Mouse (Mus musculus) CD8-positive naive resting alpha-beta T cell, adult 57 days (primary cell): ENCODE data around the gene Alad. TPM values are rescaled to one million over a fixed set of nuclear protein-coding genes. Genes with fewer than 3 reads are reported as not detected.

Experiments used
- total RNA-seq: library from RNA; stranded (reverse); gene quantifications from one replicate; pipeline ENCODE4 v1.2.4, GENCODE M21; 2023

Gene Alad
- 13.2 TPM for total RNA-seq

DNA sequence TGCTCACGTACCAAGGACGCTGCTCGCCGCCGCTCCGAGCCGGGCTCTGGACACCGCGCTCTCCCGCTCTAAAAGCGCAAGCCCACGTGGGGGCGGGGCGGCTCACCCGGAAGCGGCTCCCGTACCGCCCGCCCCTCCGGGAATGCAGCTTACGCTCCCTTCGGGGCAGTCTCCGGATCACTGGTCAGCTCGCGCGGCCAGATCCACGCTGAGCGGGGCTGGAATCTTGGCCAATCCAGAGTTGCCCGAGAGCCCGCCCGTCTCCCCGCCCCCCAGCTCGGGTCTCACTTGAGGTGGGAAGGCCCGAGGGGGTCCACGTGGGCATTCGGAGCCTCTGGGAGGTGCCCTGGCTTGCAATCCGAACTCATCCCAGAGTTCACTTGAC, at the start of gene Alad:
TSS of gene Alad (minus strand) at position 70 of the 385 bp plus-strand sequence.

DNA sequence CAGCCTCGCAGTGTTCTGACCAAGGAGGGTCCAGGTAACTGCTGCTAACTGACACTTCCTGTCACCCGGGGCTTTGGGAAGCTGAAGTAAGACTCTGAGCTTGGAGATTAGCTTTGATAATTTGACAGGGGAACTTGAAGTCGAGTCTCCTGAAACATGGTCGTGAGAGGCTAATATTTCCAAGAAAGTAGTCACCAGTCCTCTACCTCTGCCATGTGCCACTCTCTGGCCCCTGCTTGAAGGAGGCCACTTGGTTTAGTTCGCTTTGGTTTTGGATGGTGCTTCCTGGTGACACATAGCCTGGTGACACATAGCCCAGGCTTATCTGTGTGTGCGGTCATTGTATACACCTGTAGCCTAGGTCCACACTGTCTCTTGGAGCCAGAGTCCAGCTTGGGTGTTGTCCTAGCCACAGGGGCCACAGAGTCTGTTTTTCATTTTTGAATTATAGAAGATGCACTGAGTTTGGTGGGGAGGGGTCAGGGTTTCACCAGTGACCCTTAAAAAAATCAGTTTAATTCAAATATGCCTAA, 40.1 kb upstream of the Alad start, which contains the start of gene Rgs3:
TSS of gene Rgs3 (plus strand) at position 51 of the 533 bp plus-strand sequence.

DNA sequence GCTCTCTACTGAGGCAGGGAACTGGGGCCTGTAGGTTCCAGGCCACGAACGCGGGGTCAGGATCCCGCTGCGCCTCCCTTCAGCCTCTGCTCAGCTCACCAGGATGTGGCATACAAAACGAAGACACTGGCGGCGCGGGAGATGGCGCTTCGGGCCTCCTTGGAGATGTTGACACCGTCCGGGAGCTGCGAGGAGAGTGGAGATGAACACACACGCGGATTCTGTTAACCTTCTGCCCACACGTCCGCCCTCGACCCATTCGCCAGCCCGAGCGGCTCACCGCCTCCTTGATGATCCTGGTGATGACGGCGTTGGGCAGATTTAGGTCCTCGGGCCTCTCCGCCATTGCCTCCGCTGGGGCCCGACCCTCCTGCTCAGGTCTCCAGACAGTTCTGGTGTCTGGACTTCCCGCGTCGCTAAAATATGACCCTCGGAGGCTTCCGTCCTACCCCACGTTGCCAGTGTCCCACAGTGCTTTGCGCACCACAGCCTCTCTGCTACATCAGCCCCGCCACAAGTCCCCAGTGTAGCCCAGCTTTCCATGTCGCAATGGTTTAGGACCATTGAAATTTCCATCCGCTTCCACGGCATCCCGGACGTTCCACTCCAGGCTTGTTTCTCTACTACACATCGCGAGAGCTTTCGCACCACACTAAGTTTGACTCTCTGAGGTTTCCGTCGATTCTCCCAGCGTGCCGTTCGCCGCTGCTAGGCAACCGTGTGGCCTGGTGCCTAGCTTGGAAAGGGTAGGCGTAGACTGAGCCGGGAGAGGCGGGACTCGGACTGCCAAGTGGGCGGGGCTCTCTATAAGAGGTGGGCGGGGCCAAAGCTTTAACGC, 5.2 kb upstream of the Alad start, which contains the start of the genes Pole3 and 4933430I17Rik:
TSS of gene Pole3 (minus strand) at position 418 of the 838 bp plus-strand sequence.
TSS of gene 4933430I17Rik (plus strand) at position 719 of the 838 bp plus-strand sequence.

DNA sequence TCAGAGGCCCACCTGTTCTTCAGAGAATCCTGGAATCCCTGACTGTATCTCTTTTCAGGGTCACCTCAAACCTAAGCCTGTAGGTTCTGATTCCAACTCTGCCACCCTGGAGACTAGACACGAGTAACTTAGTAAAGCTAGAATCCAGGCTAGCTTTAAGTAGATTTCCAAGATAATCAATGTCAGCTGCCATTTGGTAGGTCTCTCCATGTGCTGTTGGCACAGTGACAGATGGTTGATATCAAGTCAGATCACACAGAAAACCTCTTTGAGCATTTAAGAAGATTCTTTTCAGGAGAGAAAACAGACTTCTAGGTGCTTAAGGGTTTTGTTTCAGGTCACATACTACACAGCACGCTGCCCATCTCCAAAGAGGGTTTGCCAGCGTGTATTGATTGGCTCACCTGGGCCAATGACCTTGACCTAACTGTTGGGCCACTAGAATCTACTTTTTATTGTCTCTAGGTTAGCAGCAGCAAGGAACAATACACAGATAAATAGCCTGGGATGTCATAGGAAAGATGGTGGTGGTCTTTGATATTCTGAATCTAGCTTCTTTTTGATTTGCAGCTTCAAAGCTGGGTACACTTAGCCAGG, 16.2 kb downstream of the Alad start, which contains the start of gene Hdhd3:
TSS of gene Hdhd3 (minus strand) at position 94 of the 597 bp plus-strand sequence.

DNA sequence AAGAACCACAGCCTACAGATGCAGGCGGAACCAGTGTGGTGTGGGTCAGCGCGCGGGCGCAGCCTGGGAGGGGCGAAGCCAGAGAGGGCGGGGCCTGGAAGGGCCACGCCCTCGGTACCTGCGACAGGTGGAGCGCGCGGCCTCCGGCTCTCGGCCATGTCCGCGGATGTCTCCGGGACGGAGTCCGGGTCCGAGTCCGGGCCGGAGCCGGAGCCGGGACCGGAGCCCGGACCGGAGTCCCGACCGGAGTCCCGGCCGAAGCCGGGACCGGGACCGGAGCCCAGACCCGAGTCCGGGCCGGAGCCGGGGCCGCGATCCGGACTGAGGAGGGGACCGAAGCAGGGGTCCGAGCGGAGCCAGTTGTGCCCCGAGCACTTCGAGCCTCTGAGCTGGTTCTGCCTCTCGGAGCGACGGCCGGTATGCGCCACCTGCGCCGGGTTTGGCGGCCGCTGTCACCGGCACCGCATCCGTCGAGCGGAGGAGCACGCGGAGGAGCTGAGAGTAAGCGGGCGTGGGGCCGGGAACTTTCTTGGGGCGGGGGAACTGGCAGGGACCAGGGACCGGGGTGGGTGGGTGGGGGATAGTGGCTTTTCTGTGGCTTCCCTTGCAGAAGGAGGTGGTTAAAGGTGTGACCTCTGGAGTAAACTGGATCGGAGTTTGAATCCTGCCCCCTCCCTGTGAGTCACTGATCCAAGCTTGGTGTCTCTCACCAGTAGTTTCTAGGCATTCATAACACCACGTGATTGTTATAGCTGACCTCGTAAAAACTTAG, 39.6 kb downstream of the Alad start, which contains the start of gene Bspry:
TSS of gene Bspry (plus strand) at position 117 of the 772 bp plus-strand sequence.

DNA sequence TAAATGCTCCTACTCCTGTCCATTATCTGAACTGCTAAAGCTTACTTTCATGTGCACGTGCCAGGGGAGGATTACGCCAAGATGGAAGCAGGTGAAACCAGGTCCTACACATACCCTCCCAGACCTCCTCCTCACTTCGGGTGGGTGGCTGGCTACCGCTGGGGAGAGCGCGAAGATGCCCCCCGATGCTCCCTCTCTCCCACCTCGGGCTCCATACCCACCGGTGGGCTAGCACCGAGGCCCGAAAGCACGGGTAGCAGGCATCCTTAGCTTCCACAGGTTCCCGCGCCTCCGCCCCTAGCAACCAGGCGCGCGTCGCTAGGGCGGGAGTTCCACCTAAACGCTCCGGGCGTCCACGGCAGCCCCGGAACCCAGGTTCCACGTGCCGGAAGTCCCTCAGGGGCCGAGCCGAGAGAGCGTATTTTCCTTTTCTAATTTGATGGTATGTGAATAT, 49.1 kb downstream of the Alad start, which contains the start of gene Wdr31:
TSS of gene Wdr31 (minus strand) at position 299 of the 454 bp plus-strand sequence.

Other genes with a start within 250 kb of the Alad start
- 85.9 TPM for gene Fkbp15, start 159.4 kb downstream of the Alad start, total RNA-seq
- 8.1 TPM for gene Slc31a1, start 159.2 kb downstream of the Alad start, total RNA-seq
- gene Cdc26, start 111.3 kb downstream of the Alad start, total RNA-seq = 46.1 TPM
- gene Prpf4, start 111.1 kb downstream of the Alad start, total RNA-seq = 24.8 TPM
- gene Rnf183, start 84.7 kb downstream of the Alad start, total RNA-seq = not detected
- not detected for gene Wdr31, start 49.0 kb downstream of the Alad start, total RNA-seq
- 0.95 TPM for gene Bspry, start 39.9 kb downstream of the Alad start, total RNA-seq
- gene Hdhd3, start 16.5 kb downstream of the Alad start, total RNA-seq = not detected
- gene Pole3, start 5.2 kb upstream of the Alad start, total RNA-seq = 20.5 TPM
- 2.5 TPM for gene 4933430I17Rik, start 5.5 kb upstream of the Alad start, total RNA-seq
- gene Rgs3, start 39.9 kb upstream of the Alad start, total RNA-seq = 77.5 TPM